Mouse (Mus musculus): ENCODE results near the gene Gm20388.

DNA sequence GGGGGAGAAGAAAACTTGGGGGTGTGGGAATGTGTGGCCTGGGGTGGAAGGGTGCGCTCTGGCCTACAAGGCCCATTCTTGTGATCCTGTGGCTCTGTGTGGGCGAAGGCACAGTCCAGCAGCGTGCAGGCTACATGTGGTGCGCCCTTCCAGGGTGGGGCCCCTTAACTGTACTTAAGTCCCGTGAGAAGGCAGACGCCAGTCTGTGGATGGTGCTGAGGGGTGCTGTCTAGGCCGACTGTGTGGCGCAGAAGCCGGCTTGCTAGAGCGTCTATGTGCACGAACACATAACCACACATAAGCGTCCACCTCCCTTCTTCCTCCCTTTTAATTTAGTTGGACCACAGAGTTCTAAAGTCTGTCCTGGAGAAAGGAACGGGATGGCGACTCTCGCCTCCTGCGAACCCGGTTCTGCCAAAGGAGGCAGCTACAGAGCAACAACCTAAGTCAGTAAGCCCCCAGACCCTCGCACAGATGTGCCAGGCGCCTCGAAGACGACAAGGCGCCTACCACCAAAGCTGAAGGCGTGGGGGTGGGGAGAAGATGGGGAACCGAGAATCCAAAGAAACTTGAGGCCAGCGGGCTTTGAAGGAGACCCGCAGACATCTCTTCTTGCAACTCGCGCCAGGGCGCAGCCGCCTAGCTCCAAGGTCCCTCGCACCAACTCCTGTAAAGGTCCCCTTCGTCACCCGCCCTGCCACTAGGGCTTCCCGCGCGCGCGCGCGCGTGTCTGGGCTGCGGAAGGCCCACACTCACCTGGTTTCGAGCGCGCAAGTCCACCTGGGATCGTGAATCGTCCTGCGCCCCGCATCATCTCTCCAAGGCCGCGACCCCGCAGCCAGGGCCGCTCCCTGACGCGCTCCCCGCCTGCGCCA is 1171.8 kb downstream of the Gm20388 start:
- TF ChIP-seq TAL1 (IDR thresholded peaks at IDR 0.05; ENCODE audit: low read length) (no peak), GATA1 (IDR thresholded peaks at IDR 0.05; ENCODE audit: low read length) (no peak)

Measured in erythroblast, embryonic 14.5 days (primary cell).